Mouse (Mus musculus) left cerebral cortex, postnatal 36 days (tissue): ENCODE data around the gene Gzmk. TPM values are rescaled to one million over a fixed set of nuclear protein-coding genes. Genes with fewer than 3 reads are reported as not detected.
"Not testable (repeated sequence)": the region's sequence is repeated elsewhere in the genome, so short reads cannot be mapped to it uniquely, and the experiment has no call there.

Experiments used
- DNase-seq, 2 experiments: peaks; one replicate each; pipeline ENCODE4 v3.0.0; 2021 to 2022; ENCODE audit warnings: low spot score in 2 of 2, mixed read lengths in 1 of 2
- intact Hi-C: fragments of 180-260 bp; cut with DNase I; formaldehyde crosslinking; loops from one replicate; pipeline ENCODE4 v1.15.1; 2025
- total RNA-seq, 2 experiments: library from RNA; stranded (reverse); gene quantifications; 2 replicates each; pipeline ENCODE4 v1.2.3; 2021

Gzmk gene
- under 1 TPM in 1 of 2 experiments, not detected in 1; 0.52 TPM for total RNA-seq

GRCm38 (mm10) chr13:113225811-113226210 is at the start of gene Gzmk:
Gene Gzmk, minus strand, starts transcription at chr13:113225908.
- intact Hi-C loops: no loop called here
- peak; percentile 28 to 29 for DNase-seq

GRCm38 (mm10) chr13:113271189-113271588 is 45.5 kb upstream of the Gzmk start:
- intact Hi-C loops: no loop called here
- DNase-seq: no peak

- intact Hi-C loops: loop anchor here (5.0 kb wide), 3 partner anchors 223 to 397 kb away; partner anchors contain the start of genes Gpx8 and Snx18
- peak; percentile 73 to 79 for DNase-seq
Observed at GRCm38 (mm10) chr13:113269777-113270776, 44.4 kb upstream of the Gzmk start.

DNA sequence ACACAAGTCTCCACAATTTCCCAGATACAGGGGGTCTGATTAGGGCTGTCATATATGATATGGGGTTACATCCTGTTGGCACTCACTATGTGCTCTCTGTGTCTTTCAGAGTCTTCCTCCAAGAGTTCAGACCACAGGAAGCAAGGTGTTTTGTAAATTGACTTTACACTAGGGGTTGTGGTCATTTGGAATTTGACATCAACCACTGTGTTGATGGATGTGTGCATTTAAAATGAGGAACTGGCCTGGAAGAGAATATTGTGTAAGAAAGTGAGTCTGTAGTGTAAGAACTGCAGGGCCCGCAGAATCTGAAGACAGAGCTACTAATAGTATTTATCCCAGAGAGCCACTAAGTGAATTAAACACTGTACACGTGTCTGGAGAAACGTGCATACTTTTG is 41.5 kb upstream of the Gzmk start:
- no peak for DNase-seq
- intact Hi-C loops: loop anchor here (5.0 kb wide), 3 partner anchors 220 to 400 kb away; partner anchors contain the start of genes Gpx8 and Snx18

DNA sequence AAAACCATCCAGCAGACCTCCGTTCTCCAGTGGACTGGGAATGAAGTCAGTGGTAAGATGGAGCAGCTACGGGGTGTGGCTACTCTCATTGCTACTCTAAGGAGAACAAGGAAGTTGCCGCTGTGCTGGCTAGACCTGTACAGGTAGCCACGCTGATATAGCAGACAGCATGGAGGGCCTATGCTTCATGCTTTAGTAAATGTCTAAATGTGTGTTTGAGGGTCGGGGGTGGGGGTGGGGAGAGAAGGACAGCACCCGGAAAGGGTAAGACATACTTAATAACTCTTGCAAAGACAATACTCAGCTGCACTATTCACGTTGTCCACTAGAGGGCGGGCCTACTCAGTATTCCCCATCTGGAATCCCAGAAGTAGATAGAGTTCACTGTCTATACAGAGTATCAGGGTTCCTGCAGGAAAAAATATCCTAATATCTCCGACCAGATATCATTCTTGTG is 40.8 kb upstream of the Gzmk start:
- intact Hi-C loops: loop anchor here (5.0 kb wide), 3 partner anchors 219 to 401 kb away; partner anchors contain the start of genes Gpx8 and Snx18
- peak; percentile 29 to 57 for DNase-seq

DNA sequence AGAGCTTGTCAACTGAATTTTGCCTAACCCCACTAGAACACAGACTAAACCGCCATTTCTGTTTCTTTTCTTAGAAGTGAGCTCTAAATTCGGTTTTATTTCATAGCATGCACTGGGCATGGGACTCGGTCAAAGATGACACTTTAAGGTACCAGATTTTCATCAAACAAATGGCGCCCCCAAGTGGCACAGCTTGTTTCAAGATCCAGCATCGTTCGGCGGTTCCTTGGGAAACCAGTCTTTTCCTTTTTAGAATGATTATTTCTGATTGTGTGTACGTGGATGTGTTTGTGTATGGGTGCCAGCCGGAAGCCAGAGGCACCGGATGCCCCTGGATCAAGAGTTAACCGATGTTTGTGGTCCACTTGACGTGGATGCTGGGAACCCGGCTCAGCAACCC is 39.5 kb upstream of the Gzmk start:
- peak; percentile 10 to 47 for DNase-seq
- intact Hi-C loops: loop anchor here (5.0 kb wide), 3 partner anchors 218 to 402 kb away; partner anchors contain the start of genes Gpx8 and Snx18

DNA sequence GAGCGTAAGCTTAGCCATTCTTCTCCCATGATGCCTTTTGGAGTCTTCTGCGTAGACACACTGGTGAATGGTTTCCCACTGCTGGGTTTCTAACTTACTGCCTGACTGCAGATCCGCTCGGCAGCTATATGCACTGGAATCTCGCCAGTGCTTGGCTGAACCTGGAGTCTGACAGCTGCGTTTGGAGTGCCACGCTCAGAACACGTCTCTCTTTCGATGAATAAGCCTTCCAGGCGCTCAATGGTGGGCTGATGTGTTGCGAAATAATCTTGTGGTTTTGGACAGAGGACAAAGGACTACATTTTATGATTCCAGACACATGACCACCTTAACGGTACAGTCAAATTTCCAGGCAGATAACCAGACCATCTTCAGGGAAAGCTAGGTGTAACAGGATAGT is 37.1 kb upstream of the Gzmk start:
- peak; percentile 15 to 41 for DNase-seq
- intact Hi-C loops: no loop called here

DNA sequence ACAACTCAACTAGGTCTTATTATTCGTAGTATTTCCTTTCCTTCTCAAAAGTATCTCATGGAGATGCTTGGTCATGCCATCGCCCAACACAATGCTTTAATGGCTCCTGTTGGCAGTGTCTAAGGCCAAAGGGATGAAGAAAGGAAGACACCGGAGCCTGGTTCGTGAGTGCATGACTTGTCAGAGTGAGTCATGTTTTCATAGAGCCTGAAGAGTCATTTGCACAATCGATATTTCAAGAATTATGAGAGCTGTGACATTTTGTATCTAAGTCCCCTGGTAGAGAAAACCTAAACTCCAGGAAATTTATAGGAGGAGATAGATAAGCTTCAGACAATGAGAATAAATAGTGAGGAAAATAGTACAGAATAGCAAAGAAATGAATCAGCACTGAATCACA is 33.5 kb upstream of the Gzmk start:
- intact Hi-C loops: no loop called here
- DNase-seq: no peak

DNA sequence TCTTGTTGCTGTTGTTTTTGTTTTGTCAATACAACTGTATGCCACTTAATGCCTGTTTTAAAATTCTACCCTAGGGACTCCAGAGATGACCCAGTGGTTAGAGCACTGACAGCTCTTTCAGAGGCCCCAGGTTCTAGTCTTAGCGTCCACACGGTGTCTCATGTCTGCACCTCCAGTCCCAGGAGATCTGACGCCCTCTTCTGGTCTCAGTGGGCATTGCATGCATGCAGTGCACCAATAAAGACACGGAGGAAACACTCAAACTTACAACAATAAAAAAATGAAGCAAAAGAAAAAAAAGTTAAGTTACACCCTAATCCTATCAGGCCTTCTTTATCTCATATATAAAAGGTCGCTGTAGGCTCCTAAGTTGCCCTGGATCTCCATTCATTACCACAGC is 31.5 kb upstream of the Gzmk start:
- intact Hi-C loops: no loop called here
- DNase-seq: no peak

GRCm38 (mm10) chr13:113256766-113257165 is 31.1 kb upstream of the Gzmk start:
- no peak for DNase-seq
- intact Hi-C loops: no loop called here

- DNase-seq, intact Hi-C loops: not testable (repeated sequence)
Observed at GRCm38 (mm10) chr13:113252580-113252979, 26.9 kb upstream of the Gzmk start.

DNA sequence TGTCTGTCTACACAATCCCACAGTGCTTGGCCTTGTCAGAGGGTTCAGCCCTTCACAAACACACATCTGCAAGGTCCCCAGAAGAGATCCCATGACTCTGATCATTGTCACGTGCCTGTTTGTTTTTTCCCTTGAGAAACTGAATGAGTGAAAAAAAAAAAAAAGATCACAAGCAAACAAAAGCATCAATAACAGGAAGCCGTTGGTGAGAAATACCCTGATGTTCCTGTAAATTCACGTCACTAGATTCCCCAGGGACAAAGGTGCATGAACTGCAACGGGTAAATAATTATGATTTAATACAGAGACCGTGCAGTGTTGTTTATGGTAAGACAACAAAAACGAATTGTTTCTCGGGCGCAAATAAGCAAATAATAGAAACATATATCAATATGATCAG is 19.3 kb upstream of the Gzmk start:
- no peak for DNase-seq
- intact Hi-C loops: no loop called here

- DNase-seq: no peak
- intact Hi-C loops: no loop called here
Observed at GRCm38 (mm10) chr13:113242129-113242528, 16.4 kb upstream of the Gzmk start.

DNA sequence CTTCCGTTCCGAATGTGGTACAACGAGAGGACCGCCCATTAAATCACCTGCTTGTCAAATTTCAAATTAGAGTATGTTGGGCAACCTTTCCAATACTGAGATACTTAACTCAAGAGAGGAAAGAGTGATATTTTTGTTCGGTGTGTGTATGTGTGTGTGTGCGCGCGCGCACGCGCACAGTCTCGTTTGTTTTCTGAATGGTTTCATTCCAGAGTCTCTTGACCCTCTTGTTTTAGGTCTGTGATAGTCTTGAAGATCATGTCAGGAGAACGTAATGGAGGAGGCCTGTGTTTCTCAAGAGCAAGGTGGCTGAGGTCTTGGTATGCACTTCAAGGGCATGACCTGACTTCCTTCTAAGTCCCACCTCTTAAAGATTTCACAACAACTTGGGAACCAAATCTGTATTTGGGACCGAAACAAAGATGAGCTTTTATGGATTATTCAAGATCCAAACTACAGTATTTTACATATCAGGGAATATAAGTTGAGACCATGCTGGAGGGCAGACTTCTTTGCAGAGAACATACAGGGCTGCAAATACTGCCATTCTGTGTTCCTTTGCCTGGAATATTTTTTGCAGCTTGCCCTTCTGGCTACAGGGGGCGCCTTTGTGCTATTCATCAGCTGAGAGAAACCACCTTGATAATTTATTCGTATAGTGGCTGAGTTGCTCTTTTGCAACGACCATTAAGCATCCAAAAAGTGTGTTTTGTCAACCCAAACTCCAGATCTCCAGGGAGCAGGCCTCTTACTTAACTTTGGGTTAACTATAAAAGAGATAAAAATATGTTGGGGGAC is 2.2 kb upstream of the Gzmk start:
- no peak for DNase-seq
- intact Hi-C loops: no loop called here

DNA sequence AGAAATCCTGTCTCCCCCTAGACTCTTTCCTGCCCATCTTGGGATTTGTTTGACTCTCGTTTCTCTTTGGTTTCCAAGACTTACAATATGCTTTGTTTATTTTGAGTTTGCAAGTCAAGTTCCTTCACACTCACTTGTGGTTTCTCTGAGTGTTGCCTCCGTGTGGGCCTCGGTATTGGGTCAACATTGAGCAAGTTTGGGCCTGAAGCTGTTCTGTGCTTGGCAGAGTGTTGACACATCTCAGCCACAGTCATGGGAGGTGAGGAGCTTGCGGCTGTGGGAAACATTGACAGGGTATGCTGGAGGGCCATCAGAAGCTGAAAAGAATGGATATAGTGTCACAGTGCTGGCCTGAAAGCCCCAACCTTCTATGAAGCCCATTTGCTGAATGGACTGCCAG is 1.4 kb upstream of the Gzmk start:
- intact Hi-C loops: no loop called here

DNA sequence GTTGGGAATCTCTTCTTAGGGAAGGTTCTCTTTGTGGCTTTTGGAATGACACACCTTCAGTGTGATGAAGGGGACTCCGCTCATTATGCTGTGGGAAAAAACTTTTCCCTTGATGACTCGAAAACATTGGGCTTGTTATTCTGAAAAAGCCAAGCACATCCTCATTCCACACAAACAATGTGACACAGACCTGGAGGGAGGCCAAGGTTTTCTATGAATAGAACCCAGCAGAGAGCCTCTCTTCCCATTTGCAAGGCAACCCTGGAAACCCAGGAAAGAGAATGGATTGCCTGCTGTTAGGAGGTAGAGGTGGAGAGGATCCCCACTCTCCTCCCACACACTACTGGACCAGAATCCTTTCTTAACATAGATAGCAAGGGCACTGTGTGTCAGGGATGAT is 1.6 kb downstream of the Gzmk start:
- DNase-seq: peak; percentile 8 to 40
- intact Hi-C loops: no loop called here

More for the DNA sequence above, 1.4 kb upstream of the Gzmk start:
- DNase-seq: no peak

- no peak for DNase-seq
- intact Hi-C loops: no loop called here
Observed at GRCm38 (mm10) chr13:113221851-113222250, 3.9 kb downstream of the Gzmk start.

- intact Hi-C loops: no loop called here
- DNase-seq: no peak
Observed at GRCm38 (mm10) chr13:113213865-113214264, 11.8 kb downstream of the Gzmk start.

- intact Hi-C loops: no loop called here
- no peak for DNase-seq
Observed at GRCm38 (mm10) chr13:113212401-113212800, 13.3 kb downstream of the Gzmk start.

- intact Hi-C loops: no loop called here
- no peak for DNase-seq
Observed at GRCm38 (mm10) chr13:113211345-113211744, 14.4 kb downstream of the Gzmk start.
